In genomic region chr2:14829451-14829850, GRCm38 (mm10) we compare ENCODE assay signal across 13 mouse cellular contexts.
"Had no signal": no experiment of that assay in that cellular context is flagged by ENCODE, and none has a peak within 500 bp of the region (broad histone marks: within the 10 kb centered on the region; RNA-seq: fewer than 3 reads in every experiment).

No protein-coding gene starts in this region.

- H3K9me3 ChIP-seq: limb, embryonic 12.5 days; liver, embryonic 13.5 days; lung, embryonic 15.5 days; midbrain, embryonic 13.5 days; stomach, embryonic 15.5 days had no signal

- H3K36me3 ChIP-seq: limb, embryonic 12.5 days; liver, embryonic 13.5 days; lung, embryonic 15.5 days; midbrain, embryonic 13.5 days; stomach, embryonic 15.5 days had no signal

- H3K9ac ChIP-seq: limb, embryonic 12.5 days; liver, embryonic 13.5 days; liver, postnatal 0 days; lung, embryonic 15.5 days; midbrain, embryonic 13.5 days; stomach, embryonic 15.5 days had no signal

- H3K27me3 ChIP-seq: limb, embryonic 12.5 days; liver, embryonic 13.5 days; lung, embryonic 15.5 days; midbrain, embryonic 13.5 days; stomach, embryonic 15.5 days had no signal

- H3K27ac ChIP-seq: kidney, postnatal 0 days; liver, embryonic 13.5 days; lung, embryonic 15.5 days; midbrain, embryonic 13.5 days; stomach, embryonic 15.5 days had no signal

- ATAC-seq: liver, postnatal 0 days; midbrain, embryonic 13.5 days had no signal

- DNase-seq: kidney, postnatal 36 days; liver; liver, embryonic 13.5 days; liver, postnatal 0 days; lung, postnatal 14 days; right cerebral cortex, postnatal 14 days; thymus, adult 2 months; thymus, postnatal 25 days had no signal

- H3K4me1 ChIP-seq: liver, embryonic 13.5 days; stomach, embryonic 15.5 days had no signal

- H3K4me3 ChIP-seq: limb, embryonic 12.5 days; liver, embryonic 13.5 days; lung, embryonic 15.5 days; midbrain, embryonic 13.5 days; stomach, embryonic 15.5 days had no signal

- H3K4me2 ChIP-seq: limb, embryonic 12.5 days; liver, embryonic 13.5 days; lung, embryonic 15.5 days; midbrain, embryonic 13.5 days; stomach, embryonic 15.5 days had no signal
